Mouse (Mus musculus): Measurements from ENCODE around the gene Pcyt2. TPM values are rescaled to one million over a fixed set of nuclear protein-coding genes. Genes with fewer than 3 reads are reported as not detected.
A peak's percentile ranks its signal among the peaks of the same experiment; 100 is the strongest.

Pcyt2 gene
- polyA plus RNA-seq, 1 experiment = not detected

DNA sequence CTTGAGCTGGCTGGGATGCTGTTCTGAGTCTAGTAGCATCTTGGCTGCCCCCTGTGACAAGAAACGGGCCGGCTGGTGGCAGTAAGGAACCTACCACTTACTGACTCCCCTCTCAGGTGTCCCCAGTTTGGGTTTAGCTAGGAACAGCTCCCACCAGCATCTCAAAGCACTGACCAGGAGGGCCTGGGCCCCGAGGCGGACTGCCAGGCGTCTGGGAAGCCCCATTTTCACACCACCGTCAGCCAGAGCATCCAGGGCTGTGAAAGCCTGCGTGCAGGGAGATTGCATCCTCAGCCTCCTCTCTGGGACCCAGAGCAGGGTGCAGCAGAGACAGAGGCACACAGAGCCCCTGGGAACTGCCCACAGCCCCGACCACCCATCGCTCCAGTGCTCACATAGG, 23.5 kb upstream of the Pcyt2 start:
- H3K4me3 ChIP-seq (ENCODE audit: insufficient read depth, low read depth, low read length) = no peak overlapping the region
- WGBS = 71% methylated on average over 9 of the region's 9 CpGs
- peaks cover 12% of the 10 kb centered on the region for H3K4me1 ChIP-seq (ENCODE audit: control insufficient read depth, insufficient read depth, low read length)
- TF ChIP-seq POLR2A (IDR thresholded peaks at IDR 0.05; ENCODE audit: insufficient read depth, low read depth, low read length) = no peak
- TF ChIP-seq CTCF (IDR thresholded peaks at IDR 0.05; ENCODE audit: insufficient read depth, low read depth, low read length) = no peak
- no peak overlapping the region for H3K27ac ChIP-seq (ENCODE audit: insufficient read depth, low read depth, low read length)

DNA sequence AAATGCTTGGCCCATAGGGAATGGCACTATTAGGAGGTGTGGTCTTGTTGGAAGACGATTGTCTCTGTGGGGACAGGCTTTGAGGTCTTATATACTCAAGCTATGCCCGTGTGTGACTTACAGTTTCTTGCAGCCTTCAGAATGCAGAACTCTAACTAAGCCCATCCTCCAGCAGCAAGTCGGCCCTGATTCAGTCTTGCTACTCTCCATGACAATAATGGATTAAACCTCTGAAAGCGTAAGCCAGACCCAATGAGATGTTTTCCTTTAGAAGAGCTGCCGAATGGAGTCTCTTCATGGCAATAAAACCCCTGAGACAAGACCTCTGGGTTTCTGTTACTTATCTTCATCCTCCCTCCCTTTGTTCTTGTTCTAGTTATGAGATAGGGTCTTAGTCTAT, 17.1 kb upstream of the Pcyt2 start:
- no peak overlapping the region for H3K27ac ChIP-seq (ENCODE audit: insufficient read depth, low read depth, low read length)
- TF ChIP-seq POLR2A (IDR thresholded peaks at IDR 0.05; ENCODE audit: insufficient read depth, low read depth, low read length) (no peak), CTCF (IDR thresholded peaks at IDR 0.05; ENCODE audit: insufficient read depth, low read depth, low read length) (no peak)
- H3K4me3 ChIP-seq (ENCODE audit: insufficient read depth, low read depth, low read length) = no peak overlapping the region
- peaks cover 26% of the 10 kb centered on the region for H3K4me1 ChIP-seq (ENCODE audit: control insufficient read depth, insufficient read depth, low read length)
- WGBS = 75% methylated on average over 5 of the region's 5 CpGs

DNA sequence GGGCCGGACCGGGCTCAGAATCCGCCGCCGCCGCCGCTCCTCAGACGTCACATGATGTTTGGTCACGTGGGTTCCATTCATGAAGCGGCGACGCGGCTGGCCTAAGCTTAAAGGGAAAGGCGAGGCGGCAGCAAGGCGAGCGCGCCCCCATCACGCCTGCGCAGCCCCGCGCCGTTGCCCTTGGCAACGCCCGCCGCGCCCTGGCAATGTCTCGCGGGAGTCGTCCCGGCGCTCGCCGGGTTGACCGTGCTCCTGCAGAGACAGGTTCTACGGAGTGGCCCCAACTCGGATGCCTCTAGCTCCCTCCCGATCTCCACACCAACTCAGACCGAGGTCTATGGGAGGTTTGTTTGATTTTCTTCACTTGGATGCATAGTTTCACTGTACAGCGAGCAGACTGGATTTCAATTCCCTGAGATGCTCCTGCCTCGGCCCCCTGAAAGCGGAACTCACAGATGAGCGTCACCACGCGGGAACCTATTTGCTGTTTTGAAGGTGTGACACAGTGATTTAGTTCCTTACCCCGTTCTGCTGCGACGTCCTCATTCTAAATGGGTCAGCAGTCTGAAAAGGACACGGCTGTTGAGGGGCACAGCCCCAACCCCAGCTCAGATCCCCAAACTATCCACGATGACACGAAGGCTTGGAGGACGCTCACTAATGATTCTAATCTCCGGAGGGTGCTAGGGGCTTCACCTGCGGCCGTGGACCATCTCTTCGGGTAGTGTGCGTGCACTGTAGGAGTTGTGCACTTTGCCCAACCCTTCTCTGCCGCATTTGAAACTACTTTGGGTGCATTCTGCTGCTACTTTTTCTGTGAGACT, 16.0 kb upstream of the Pcyt2 start, which contains the start of gene Mafg:
Mafg (minus strand) TSS at position 81 of the 824 bp plus-strand sequence.
- peak within 1 kb of the TSS; percentile 82 for H3K27ac ChIP-seq (ENCODE audit: insufficient read depth, low read depth, low read length)
- TF ChIP-seq POLR2A (IDR thresholded peaks at IDR 0.05; ENCODE audit: insufficient read depth, low read depth, low read length) = peak; percentile 44; the same call in 1 of the 2 replicates
- no peak for TF ChIP-seq CTCF (IDR thresholded peaks at IDR 0.05; ENCODE audit: insufficient read depth, low read depth, low read length)
- peak within 1 kb of the TSS; percentile 97 for H3K4me3 ChIP-seq (ENCODE audit: insufficient read depth, low read depth, low read length)
- 10% methylated on average over 58 of the region's 58 CpGs for WGBS
- peaks cover 37% of the 10 kb centered on the region for H3K4me1 ChIP-seq (ENCODE audit: control insufficient read depth, insufficient read depth, low read length)

DNA sequence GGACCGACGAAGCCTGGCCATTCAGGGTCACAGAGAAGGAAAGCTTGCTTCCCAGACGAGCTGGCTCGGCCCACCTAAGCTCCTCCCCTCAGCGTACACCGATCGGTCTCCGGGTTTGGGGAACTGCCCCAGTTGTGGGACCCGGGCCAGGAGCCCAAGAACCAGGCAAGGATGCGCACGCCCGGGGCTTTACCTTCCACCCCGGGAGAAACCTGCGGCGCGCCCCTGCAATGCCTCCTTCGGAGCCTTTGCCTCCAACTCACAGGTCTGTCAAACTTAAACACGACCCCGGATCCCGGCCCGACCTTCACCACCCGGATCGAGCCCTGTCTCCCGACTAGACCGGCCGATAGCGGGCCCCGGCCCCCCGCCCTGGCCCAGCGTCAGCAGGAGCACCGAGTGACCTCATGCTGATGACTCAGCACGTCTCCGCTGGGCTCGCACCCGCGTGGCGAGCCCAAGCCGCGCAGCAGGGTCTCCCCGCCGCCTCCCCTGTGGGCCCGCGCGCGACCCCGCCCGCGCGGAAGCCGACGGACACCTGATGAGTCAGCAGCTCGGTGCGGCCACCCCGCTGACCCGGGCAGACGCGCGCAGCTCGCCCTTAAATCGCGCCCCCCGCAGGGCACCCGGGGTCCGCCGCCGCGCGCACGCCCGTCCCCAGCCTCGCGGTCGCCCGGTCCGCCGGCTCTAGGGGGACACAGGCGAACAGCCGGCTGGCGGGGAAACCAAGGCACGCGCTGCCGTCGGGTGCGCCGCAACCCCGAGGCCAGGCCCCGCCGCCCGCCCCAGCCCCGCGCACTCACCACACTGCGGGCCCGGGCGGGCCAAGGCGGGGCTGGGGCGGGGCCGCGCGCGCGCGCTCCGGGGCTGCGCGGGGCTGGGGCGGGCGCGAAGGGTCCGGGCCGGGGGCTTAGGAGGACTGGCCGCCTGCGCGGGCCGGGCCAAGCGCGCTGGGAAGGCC, 15.1 kb upstream of the Pcyt2 start:
- Histone ChIP-seq H3K27ac (ENCODE audit: insufficient read depth, low read depth, low read length) (peak overlapping the region; percentile 82), H3K4me1 (ENCODE audit: control insufficient read depth, insufficient read depth, low read length) (peaks cover 37% of the 10 kb centered on the region), H3K4me3 (ENCODE audit: insufficient read depth, low read depth, low read length) (peak overlapping the region; percentile 97)
- no peak for TF ChIP-seq CTCF (IDR thresholded peaks at IDR 0.05; ENCODE audit: insufficient read depth, low read depth, low read length)
- 0 out of 2 replicates have a peak, but pooled peaks have one; percentile 7 for TF ChIP-seq POLR2A (IDR thresholded peaks at IDR 0.05; ENCODE audit: insufficient read depth, low read depth, low read length)
- WGBS = 2% methylated on average over 115 of the region's 116 CpGs

DNA sequence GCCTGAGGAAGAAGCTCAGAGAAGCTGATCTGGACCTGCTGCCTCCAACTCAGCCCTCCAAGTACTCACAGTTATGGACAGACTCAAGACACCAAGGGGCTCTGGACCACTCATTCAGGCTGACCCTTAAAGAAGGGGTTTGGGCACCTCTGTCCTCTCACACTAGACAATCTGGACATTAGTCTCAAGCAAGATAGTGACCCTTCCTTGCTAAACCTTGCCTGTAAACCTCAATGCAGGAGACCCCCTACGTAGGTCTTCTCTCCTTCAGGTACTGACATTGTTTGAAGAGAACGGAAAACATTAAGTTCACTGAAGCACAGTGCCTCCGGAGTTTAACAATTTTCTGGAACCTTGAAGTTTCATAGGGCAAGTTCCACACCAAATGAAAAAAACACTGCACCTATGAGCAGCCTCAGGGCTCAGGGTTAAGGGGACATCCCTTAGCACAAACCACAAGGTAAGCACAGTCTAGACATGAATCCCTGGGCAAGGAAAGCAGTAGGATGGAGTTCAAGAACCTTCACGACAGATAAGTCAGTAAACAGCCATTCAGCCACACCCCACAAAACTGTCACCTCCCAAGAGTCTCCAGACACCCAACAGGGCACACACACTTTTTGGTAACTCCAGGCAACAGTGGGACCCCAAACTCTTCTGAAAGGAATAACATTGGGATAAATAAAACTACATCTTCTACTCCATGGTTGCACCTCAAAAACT, 14.2 kb upstream of the Pcyt2 start:
- peak overlapping the region; percentile 97 for H3K4me3 ChIP-seq (ENCODE audit: insufficient read depth, low read depth, low read length)
- WGBS = 51% methylated on average over 4 of the region's 4 CpGs
- TF ChIP-seq CTCF (IDR thresholded peaks at IDR 0.05; ENCODE audit: insufficient read depth, low read depth, low read length) (no peak), POLR2A (IDR thresholded peaks at IDR 0.05; ENCODE audit: insufficient read depth, low read depth, low read length) (no peak)
- H3K4me1 ChIP-seq (ENCODE audit: control insufficient read depth, insufficient read depth, low read length) = peaks cover 44% of the 10 kb centered on the region
- H3K27ac ChIP-seq (ENCODE audit: insufficient read depth, low read depth, low read length) = peak overlapping the region; percentile 82; the same call in 1 of the 2 replicates

- H3K4me1 ChIP-seq (ENCODE audit: control insufficient read depth, insufficient read depth, low read length) = peaks cover 44% of the 10 kb centered on the region
- no peak for TF ChIP-seq POLR2A (IDR thresholded peaks at IDR 0.05; ENCODE audit: insufficient read depth, low read depth, low read length)
- TF ChIP-seq CTCF (IDR thresholded peaks at IDR 0.05; ENCODE audit: insufficient read depth, low read depth, low read length) = no peak
- 39% methylated on average over 7 of the region's 7 CpGs for WGBS
- H3K4me3 ChIP-seq (ENCODE audit: insufficient read depth, low read depth, low read length) = no peak overlapping the region
- no peak overlapping the region for H3K27ac ChIP-seq (ENCODE audit: insufficient read depth, low read depth, low read length)
Measured at GRCm38 (mm10) chr11:120630881-120631725, 13.4 kb upstream of the Pcyt2 start.

GRCm38 (mm10) chr11:120630401-120630871, 12.7 kb upstream of the Pcyt2 start:
- Histone ChIP-seq H3K27ac (ENCODE audit: insufficient read depth, low read depth, low read length) (peak overlapping the region; percentile 48), H3K4me3 (ENCODE audit: insufficient read depth, low read depth, low read length) (no peak overlapping the region), H3K4me1 (ENCODE audit: control insufficient read depth, insufficient read depth, low read length) (peaks cover 44% of the 10 kb centered on the region)
- WGBS = 40% methylated on average over 5 of the region's 5 CpGs
- TF ChIP-seq POLR2A (IDR thresholded peaks at IDR 0.05; ENCODE audit: insufficient read depth, low read depth, low read length) = no peak
- no peak for TF ChIP-seq CTCF (IDR thresholded peaks at IDR 0.05; ENCODE audit: insufficient read depth, low read depth, low read length)
